Mouse (Mus musculus): ENCODE data around the gene Acot2. TPM values are rescaled to one million over a fixed set of nuclear protein-coding genes. Genes with fewer than 3 reads are reported as not detected.
"Not testable (repeated sequence)": the region's sequence is repeated elsewhere in the genome, so short reads cannot be mapped to it uniquely, and the experiment has no call there.

Acot2 gene
- polyA plus RNA-seq, 2 experiments = 2.7 to 6.0 TPM

GRCm38 (mm10) chr12:84032854-84033253 lies 45.2 kb downstream of the Acot2 start:
- Histone ChIP-seq H3K9ac (replicated peaks) (no peak overlapping the region), H3K27me3 (ENCODE audit: control insufficient read depth, insufficient read depth, low read length) (peaks cover 2% of the 10 kb centered on the region), H3K9me3 (ENCODE audit: control insufficient read depth, low read length) (no peaks in the 10 kb centered on the region), H3K27ac (no peak overlapping the region), H3K36me3 (replicated peaks; ENCODE audit: control insufficient read depth, insufficient read depth, low read depth) (no peaks in the 10 kb centered on the region), H3K4me3 (ENCODE audit: insufficient read depth in 1 of 2, low read depth in 2 of 2, low read length in 2 of 2) (no peak overlapping the region), H3K4me1 (replicated peaks; ENCODE audit: control insufficient read depth in 2 of 2, insufficient read depth in 2 of 2, low read length in 1 of 2) (peaks cover 0 to 3% of the 10 kb centered on the region in 2 experiments; a peak in 2 of 4 replicates), H3K4me2 (ENCODE audit: low read depth) (no peak overlapping the region)
- ATAC-seq (ENCODE audit: insufficient read depth) (peak; percentile 26; the same call in 1 of the 2 replicates), DNase-seq (ENCODE audit: low read depth in 3 of 3, low spot score in 3 of 3) (no peak)
- WGBS (ENCODE audit: insufficient replicate concordance) = 51% methylated on average over 4 of the region's 4 CpGs
- TF ChIP-seq EP300 (IDR thresholded peaks at IDR 0.05; ENCODE audit: low read depth) (no peak), CTCF (IDR thresholded peaks at IDR 0.05; ENCODE audit: low read depth) (no peak)

- not testable (repeated sequence) for H3K4me2 ChIP-seq (ENCODE audit: low read depth); H3K36me3 ChIP-seq (replicated peaks; ENCODE audit: control insufficient read depth, insufficient read depth, low read depth); H3K4me1 ChIP-seq (replicated peaks; ENCODE audit: control insufficient read depth in 2 of 2, insufficient read depth in 2 of 2, low read length in 1 of 2); ATAC-seq (ENCODE audit: insufficient read depth); DNase-seq (ENCODE audit: low read depth in 3 of 3, low spot score in 3 of 3); H3K9ac ChIP-seq (replicated peaks); H3K9me3 ChIP-seq (ENCODE audit: control insufficient read depth, low read length); H3K4me3 ChIP-seq (ENCODE audit: insufficient read depth in 1 of 2, low read depth in 2 of 2, low read length in 2 of 2); H3K27me3 ChIP-seq (ENCODE audit: control insufficient read depth, insufficient read depth, low read length); H3K27ac ChIP-seq
- 34% methylated on average over 2 of the region's 2 CpGs for WGBS (ENCODE audit: insufficient replicate concordance)
Observed at GRCm38 (mm10) chr12:84033302-84033701, 45.6 kb downstream of the Acot2 start.

GRCm38 (mm10) chr12:84034108-84034507 lies 46.4 kb downstream of the Acot2 start:
- WGBS (ENCODE audit: insufficient replicate concordance) = 12% methylated on average over 4 of the region's 4 CpGs
- Histone ChIP-seq H3K9ac (replicated peaks) (no peak overlapping the region), H3K4me2 (ENCODE audit: low read depth) (no peak overlapping the region), H3K27me3 (ENCODE audit: control insufficient read depth, insufficient read depth, low read length) (peaks cover 7% of the 10 kb centered on the region), H3K4me1 (replicated peaks; ENCODE audit: control insufficient read depth in 2 of 2, insufficient read depth in 2 of 2, low read length in 1 of 2) (peaks cover 0 to 3% of the 10 kb centered on the region in 2 experiments; a peak in 2 of 4 replicates), H3K27ac (no peak overlapping the region), H3K36me3 (replicated peaks; ENCODE audit: control insufficient read depth, insufficient read depth, low read depth) (no peaks in the 10 kb centered on the region), H3K4me3 (ENCODE audit: insufficient read depth in 1 of 2, low read depth in 2 of 2, low read length in 2 of 2) (no peak overlapping the region), H3K9me3 (ENCODE audit: control insufficient read depth, low read length) (no peaks in the 10 kb centered on the region)
- no peak for ATAC-seq (ENCODE audit: insufficient read depth)
- no peak for TF ChIP-seq EP300 (IDR thresholded peaks at IDR 0.05; ENCODE audit: low read depth)
- no peak for TF ChIP-seq CTCF (IDR thresholded peaks at IDR 0.05; ENCODE audit: low read depth)
- DNase-seq (ENCODE audit: low read depth in 3 of 3, low spot score in 3 of 3) = no peak

- not testable (repeated sequence) for DNase-seq (ENCODE audit: low read depth in 3 of 3, low spot score in 3 of 3); H3K27ac ChIP-seq; H3K9ac ChIP-seq (replicated peaks); H3K9me3 ChIP-seq (ENCODE audit: control insufficient read depth, low read length); H3K36me3 ChIP-seq (replicated peaks; ENCODE audit: control insufficient read depth, insufficient read depth, low read depth); H3K4me1 ChIP-seq (replicated peaks; ENCODE audit: control insufficient read depth in 2 of 2, insufficient read depth in 2 of 2, low read length in 1 of 2); H3K27me3 ChIP-seq (ENCODE audit: control insufficient read depth, insufficient read depth, low read length)
- ATAC-seq (ENCODE audit: insufficient read depth) = peak; percentile 40; the same call in 1 of the 2 replicates
- Histone ChIP-seq H3K4me3 (ENCODE audit: insufficient read depth in 1 of 2, low read depth in 2 of 2, low read length in 2 of 2) (peak within 1 kb of the TSS; percentile 40 to 58), H3K4me2 (ENCODE audit: low read depth) (peak within 1 kb of the TSS; percentile 47)
- WGBS (ENCODE audit: insufficient replicate concordance) = 12% methylated on average over 26 of the region's 32 CpGs
Observed at GRCm38 (mm10) chr12:84038241-84038640, 50.6 kb downstream of the Acot2 start, which contains the start of gene Acot4. Gene Acot4 (plus strand): TSS chr12:84038379.

GRCm38 (mm10) chr12:84038691-84039111 lies 51.0 kb downstream of the Acot2 start, which contains the start of gene Gm49366:
Gene Gm49366 (plus strand): TSS chr12:84038935.
- peak within 1 kb of the TSS; percentile 40 to 58 for H3K4me3 ChIP-seq (ENCODE audit: insufficient read depth in 1 of 2, low read depth in 2 of 2, low read length in 2 of 2)
- H3K27me3 ChIP-seq (ENCODE audit: control insufficient read depth, insufficient read depth, low read length); DNase-seq (ENCODE audit: low read depth in 3 of 3, low spot score in 3 of 3); H3K9me3 ChIP-seq (ENCODE audit: control insufficient read depth, low read length); H3K27ac ChIP-seq; H3K4me1 ChIP-seq (replicated peaks; ENCODE audit: control insufficient read depth in 2 of 2, insufficient read depth in 2 of 2, low read length in 1 of 2); H3K9ac ChIP-seq (replicated peaks); H3K36me3 ChIP-seq (replicated peaks; ENCODE audit: control insufficient read depth, insufficient read depth, low read depth): not testable (repeated sequence)
- peak within 1 kb of the TSS; percentile 47 for H3K4me2 ChIP-seq (ENCODE audit: low read depth)
- WGBS (ENCODE audit: insufficient replicate concordance) = 4% methylated on average over 38 of the region's 39 CpGs
- peak; percentile 63; the same call in 1 of the 2 replicates for ATAC-seq (ENCODE audit: insufficient read depth)
